Mouse (Mus musculus): ENCODE data around the gene Ankrd23.

The Ankrd23 gene

GRCm38 (mm10) chr1:36563197-36563596 is 26.5 kb upstream of the Ankrd23 start:
- DNase-seq: no peak

- DNase-seq: no peak
These were observed 25.7 kb upstream of the Ankrd23 start for GRCm38 (mm10) chr1:36562388-36562787.

- no peak for DNase-seq
These were observed 24.2 kb upstream of the Ankrd23 start for GRCm38 (mm10) chr1:36560903-36561302.

- DNase-seq: no peak
These were observed 23.2 kb upstream of the Ankrd23 start for GRCm38 (mm10) chr1:36559888-36560287.

DNA sequence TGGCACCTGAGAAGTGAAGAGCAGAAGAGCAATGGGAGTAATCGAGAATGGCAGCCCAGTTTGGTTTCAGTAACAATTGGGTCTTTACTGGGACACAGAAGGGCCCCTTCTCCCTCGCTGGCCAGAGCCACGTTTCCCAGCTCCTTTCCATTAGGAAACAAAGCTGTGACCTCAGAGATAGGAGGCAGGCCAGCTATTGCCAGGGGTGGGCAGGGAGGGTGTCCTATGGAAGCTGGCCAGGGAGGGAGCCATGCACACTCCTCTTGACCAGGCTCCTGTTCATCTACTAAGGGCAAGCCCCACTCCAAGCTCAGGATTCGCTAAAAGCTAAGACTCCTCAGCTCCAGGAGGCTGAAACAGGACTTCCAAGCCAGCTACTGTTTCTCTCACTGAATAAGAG is 22.6 kb upstream of the Ankrd23 start:
- no peak for DNase-seq

- peak; percentile 75 for DNase-seq
These were observed 21.6 kb upstream of the Ankrd23 start, which contains the start of gene Sema4c for GRCm38 (mm10) chr1:36558031-36558993. Gene Sema4c, minus strand, starts transcription at chr1:36558349.

- DNase-seq: no peak
These were observed 20.9 kb upstream of the Ankrd23 start for GRCm38 (mm10) chr1:36557457-36558011.

DNA sequence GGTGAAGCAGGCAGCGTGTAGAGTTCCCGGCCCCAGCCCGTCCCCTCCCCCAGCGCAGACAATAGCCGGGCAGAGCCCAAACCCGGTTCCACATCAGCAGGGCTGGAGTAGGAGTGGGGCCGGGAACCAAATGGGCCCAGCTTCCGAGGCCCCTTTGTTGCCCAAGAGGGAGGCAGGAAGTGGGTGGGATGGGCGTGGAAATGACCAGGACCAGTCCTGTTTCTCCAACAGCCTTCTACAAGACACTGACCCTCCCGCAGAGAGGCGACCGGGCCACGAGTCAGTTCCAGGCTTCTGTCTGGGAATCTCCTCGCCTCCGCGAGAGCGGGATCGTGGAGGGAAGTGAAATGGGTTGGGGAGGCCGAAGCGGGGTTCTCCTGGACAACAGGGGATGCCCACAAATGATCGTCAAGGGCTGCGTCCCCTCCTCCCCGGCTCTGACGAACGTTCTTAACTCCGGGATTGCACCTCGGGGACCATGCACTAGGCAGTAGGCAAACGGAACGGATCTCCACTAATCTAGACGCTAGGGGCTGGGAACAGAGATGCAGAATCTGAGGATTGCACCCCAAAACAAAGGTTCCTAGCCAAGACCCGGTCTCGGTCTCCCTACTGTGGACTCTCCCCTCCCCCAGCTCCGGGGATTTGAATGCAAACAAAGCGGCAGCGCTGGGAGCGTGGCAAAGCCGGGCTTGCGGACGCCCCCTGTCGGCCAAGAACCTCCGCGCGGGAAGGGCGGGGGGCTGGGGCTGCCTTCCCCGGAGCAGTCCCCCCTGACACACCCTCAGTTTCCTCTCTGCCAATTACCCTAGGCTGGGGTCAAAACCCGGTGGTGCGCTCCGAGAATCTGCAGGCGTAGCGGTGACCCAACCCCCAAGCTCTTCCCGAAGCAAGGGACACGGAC is 20.1 kb upstream of the Ankrd23 start:
- peak; percentile 93 for DNase-seq

- peak; percentile 14 for DNase-seq
These were observed 19.2 kb upstream of the Ankrd23 start for GRCm38 (mm10) chr1:36555798-36556395.

DNA sequence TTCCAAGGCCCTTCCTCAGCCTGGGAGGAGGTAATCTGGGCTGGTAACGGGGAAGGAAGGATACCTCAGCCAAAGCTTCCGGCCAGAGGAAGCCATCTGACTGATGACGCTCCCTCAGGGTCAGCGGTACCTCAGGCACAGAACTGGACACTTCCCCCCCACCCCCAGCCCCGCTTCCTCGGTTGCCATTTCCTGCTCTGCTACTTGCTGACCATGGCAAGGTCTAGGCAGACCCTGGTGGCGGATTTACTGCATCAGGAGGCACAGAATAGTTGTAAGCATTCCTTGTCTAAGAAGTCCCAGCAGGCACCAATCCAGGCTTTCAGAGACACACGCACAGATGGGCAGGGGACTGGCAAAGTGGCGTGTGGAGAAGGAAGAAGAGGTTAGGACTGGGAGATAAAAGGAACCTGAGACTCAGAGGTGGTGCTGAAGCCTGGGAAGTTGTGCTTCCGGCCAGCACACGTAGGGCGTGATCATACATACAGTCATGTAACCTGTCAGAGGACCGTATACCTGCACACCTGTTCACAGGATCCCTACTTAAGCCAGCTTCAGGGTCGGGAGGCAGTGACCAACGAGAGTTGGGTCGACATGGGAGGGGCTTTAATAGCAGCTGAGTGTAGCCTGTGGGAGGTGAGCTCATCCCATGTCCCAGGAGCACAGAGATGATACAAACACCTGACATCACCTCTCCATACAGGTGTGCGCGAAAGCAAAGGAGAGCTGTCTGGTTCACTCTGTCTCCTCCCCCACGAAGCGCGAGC is 18.1 kb upstream of the Ankrd23 start:
- no peak for DNase-seq

DNA sequence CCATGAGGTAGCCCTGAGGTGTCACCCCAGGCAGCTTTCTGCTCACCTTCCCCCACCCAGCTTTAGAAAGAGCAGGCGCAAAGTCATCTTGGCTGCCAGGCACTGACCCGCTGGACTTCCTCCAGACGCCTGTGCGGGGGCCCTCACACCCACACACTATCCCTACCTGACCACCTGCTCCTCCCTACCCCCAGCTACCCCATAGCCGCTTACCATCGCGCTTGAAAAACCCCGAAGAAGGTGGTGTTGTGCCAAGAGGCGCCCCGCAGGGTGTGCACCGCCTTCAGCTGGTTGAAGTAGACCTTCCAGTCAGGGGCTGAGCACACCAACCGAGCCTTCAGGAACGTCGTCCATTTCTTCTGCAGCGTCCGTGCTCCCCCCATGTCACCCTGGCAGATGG is 15.8 kb upstream of the Ankrd23 start:
- no peak for DNase-seq

GRCm38 (mm10) chr1:36551904-36552303 is 15.2 kb upstream of the Ankrd23 start:
- no peak for DNase-seq

DNA sequence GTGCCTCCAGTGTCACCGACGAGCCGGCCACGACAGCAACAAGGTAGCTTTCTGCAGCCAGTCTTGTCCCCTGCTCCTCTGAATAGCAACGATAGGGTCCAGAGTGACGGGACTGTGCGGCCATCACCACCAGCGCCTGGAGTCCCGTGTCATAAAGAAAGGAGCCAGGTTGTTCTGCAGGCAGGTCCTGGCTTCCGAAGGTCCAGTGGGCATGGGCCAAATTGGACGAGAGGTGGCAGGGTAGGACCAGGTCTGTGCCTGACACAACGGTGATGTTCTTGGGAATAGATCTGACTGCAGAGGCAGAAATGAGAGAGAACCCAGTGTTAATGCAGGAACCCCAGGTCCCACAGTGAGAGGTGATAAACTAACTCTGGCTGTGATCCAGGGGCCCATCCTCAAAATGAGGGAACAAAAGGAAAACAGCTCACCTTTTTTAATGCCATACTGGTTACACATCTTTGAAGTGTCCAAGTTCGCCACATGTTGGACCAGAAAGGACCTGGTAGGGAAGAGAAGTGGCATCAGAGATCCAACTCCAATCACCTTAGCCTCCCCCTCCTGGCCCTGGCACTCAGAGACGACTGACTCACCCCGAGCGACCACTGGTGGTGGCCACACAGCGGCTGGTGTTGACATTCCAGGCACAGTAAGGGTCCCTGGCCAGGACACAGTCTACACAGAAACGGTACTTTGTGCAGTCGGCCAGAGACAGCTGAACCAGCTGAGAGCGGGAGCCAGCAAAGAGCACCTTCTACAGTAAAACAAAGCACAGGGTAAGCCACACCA is 13.6 kb upstream of the Ankrd23 start:
- no peak for DNase-seq

GRCm38 (mm10) chr1:36549491-36549890 is 12.8 kb upstream of the Ankrd23 start:
- DNase-seq: no peak

DNA sequence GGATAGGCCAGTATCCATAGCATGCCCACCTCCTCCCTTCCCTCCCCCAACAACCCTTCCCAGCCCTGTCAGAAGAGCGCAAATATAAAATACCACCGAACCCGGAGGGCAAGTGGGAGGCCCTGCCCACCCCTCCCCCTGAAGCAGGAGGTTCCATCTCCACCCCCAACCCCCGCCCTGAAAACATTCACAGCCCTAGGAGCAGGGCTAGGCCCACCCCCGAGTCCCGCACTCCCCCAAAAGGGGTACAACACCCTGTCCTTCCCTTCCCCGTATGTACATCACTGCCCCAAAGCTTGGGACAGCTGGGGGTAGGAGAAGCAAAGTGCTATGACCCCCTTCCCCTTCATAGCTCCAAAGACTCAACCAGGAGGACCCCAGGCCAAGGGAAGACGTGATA is 12.1 kb upstream of the Ankrd23 start:
- DNase-seq: no peak

GRCm38 (mm10) chr1:36547981-36548598 is 11.4 kb upstream of the Ankrd23 start:
- no peak for DNase-seq

DNA sequence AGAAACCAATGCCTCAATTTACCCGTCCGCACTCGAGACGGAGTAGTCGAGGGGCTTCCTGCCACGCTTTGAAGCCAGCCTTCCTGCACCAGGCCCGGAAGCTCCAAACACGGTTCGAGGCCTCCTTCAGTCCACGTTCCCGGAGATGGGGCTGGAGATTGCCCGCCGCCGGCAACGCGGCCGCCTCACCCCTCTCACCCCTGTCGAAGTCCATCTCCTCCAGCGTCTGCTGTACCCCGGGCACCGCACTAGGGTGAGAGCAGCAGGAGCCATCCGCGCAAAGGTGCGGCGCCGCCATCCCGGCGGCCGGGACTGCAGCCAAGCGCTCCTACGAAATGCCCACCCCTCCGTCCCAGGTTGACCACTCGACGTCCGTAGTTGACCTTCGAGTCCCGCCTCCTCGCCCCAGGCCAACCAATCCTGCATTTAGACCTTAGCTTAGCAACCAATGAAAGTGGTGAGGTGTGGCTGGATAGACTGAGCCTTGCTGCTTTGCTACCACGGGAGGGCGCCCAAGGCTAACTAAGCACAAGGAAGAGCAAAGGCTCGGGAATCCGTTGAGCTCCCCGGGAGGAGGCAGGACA is 10.3 kb upstream of the Ankrd23 start, which contains the start of gene Ankrd39:
Gene Ankrd39, minus strand, starts transcription at position 558 of the 584 bp plus-strand sequence.
- DNase-seq: peak; percentile 97

- peak; percentile 62 for DNase-seq
These were observed 9.3 kb upstream of the Ankrd23 start for GRCm38 (mm10) chr1:36545845-36546600.

DNA sequence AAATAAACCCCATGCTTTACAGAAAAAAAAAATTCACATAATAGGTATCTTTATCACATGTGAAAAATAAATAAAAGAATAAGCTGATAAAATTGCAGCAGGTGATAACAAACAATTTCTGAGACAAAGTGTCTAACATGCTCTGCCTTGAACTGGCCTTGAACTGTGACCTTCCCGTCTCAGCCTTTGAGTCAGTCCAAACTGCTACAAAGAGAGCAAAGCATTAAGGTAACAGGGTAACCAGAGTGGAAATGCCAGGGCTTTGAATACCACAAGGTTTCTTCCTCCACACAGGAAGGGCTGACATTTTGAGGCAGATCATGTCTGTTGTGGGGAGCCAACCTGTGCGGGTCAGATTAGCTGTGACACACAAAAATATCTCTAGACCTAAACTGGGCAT is 8.7 kb upstream of the Ankrd23 start:
- no peak for DNase-seq
